Mouse (Mus musculus) right cerebral cortex, postnatal 36 days (tissue): ENCODE results near the gene Cldn7.
"Not testable (repeated sequence)": the region's sequence is repeated elsewhere in the genome, so short reads cannot be mapped to it uniquely, and the experiment has no call there.

ENCODE experiments used
- DNase-seq, 2 experiments: peaks; one replicate each; pipeline ENCODE4 v3.0.0; 2022; ENCODE audit warnings: low spot score in 2 of 2, mixed read lengths in 1 of 2

The Cldn7 gene

GRCm38 (mm10) chr11:69964650-69965270 lies at the start of gene Cldn7:
Gene Cldn7 (plus strand): TSS chr11:69964779.
- DNase-seq: no peak

GRCm38 (mm10) chr11:69914917-69915430 lies 49.6 kb upstream of the Cldn7 start:
- DNase-seq: no peak

GRCm38 (mm10) chr11:69915667-69916627 lies 48.6 kb upstream of the Cldn7 start:
- DNase-seq: no peak

GRCm38 (mm10) chr11:69916652-69917378 lies 47.8 kb upstream of the Cldn7 start:
- not testable (repeated sequence) for DNase-seq

GRCm38 (mm10) chr11:69917379-69917948 lies 47.1 kb upstream of the Cldn7 start:
- DNase-seq: no peak

- no peak for DNase-seq
Observed at GRCm38 (mm10) chr11:69918118-69918517, 46.5 kb upstream of the Cldn7 start.

- DNase-seq: no peak
Observed at GRCm38 (mm10) chr11:69919053-69919452, 45.5 kb upstream of the Cldn7 start.

GRCm38 (mm10) chr11:69919661-69920265 lies 44.8 kb upstream of the Cldn7 start:
- DNase-seq: no peak

- DNase-seq: no peak
Observed at GRCm38 (mm10) chr11:69920266-69921031, 44.1 kb upstream of the Cldn7 start.

GRCm38 (mm10) chr11:69921114-69922011 lies 43.2 kb upstream of the Cldn7 start, which contains the start of gene Eif5a:
Gene Eif5a (minus strand): TSS chr11:69921958.
- DNase-seq: peak; percentile 100

- no peak for DNase-seq
Observed at GRCm38 (mm10) chr11:69922012-69922756, 42.4 kb upstream of the Cldn7 start.

- DNase-seq: no peak
Observed at GRCm38 (mm10) chr11:69922796-69923195, 41.8 kb upstream of the Cldn7 start.

GRCm38 (mm10) chr11:69927501-69927900 lies 37.1 kb upstream of the Cldn7 start:
- no peak for DNase-seq

- no peak for DNase-seq
Observed at GRCm38 (mm10) chr11:69929712-69930111, 34.9 kb upstream of the Cldn7 start.

- not testable (repeated sequence) for DNase-seq
Observed at GRCm38 (mm10) chr11:69930176-69930575, 34.4 kb upstream of the Cldn7 start.

- no peak for DNase-seq
Observed at GRCm38 (mm10) chr11:69930967-69931537, 33.5 kb upstream of the Cldn7 start.

- DNase-seq: no peak
Observed at GRCm38 (mm10) chr11:69931769-69932168, 32.8 kb upstream of the Cldn7 start.

GRCm38 (mm10) chr11:69932254-69932653 lies 32.3 kb upstream of the Cldn7 start:
- DNase-seq: no peak
